Mouse (Mus musculus): Measurements from ENCODE around the gene 3110070M22Rik. TPM values are rescaled to one million over a fixed set of nuclear protein-coding genes. Genes with fewer than 3 reads are reported as not detected.

Gene 3110070M22Rik
- polyA plus RNA-seq, 1 experiment from 2014 or later: 4.1 TPM

GRCm38 (mm10) chr13:119456342-119456741 lies 31.8 kb downstream of the 3110070M22Rik start:
- H3K4me1 ChIP-seq (ENCODE audit: control insufficient read depth, insufficient read depth, low read length): no peaks in the 10 kb centered on the region
- H3K9ac ChIP-seq (ENCODE audit: low read length): no peak overlapping the region
- no peak for ATAC-seq
- H3K36me3 ChIP-seq (ENCODE audit: control insufficient read depth, insufficient read depth, low read length): peaks cover 55% of the 10 kb centered on the region
- H3K9me3 ChIP-seq (replicated peaks; ENCODE audit: control insufficient read depth, low read length): no peaks in the 10 kb centered on the region
- no peak overlapping the region for H3K4me2 ChIP-seq (ENCODE audit: low read length)
- whole genome bisulfite sequencing: 91% methylated on average over 7 of the region's 7 CpGs
- no peak overlapping the region for H3K4me3 ChIP-seq (ENCODE audit: low read depth, low read length)
- no peaks in the 10 kb centered on the region for H3K27me3 ChIP-seq (replicated peaks; ENCODE audit: control insufficient read depth, insufficient read depth, low read length)
- DNase-seq (ENCODE audit: low spot score): no peak
- H3K27ac ChIP-seq (ENCODE audit: low read depth, low read length): no peak overlapping the region

GRCm38 (mm10) chr13:119455082-119455481 lies 33.1 kb downstream of the 3110070M22Rik start:
- Histone ChIP-seq H3K4me1 (ENCODE audit: control insufficient read depth, insufficient read depth, low read length) (no peaks in the 10 kb centered on the region), H3K27me3 (replicated peaks; ENCODE audit: control insufficient read depth, insufficient read depth, low read length) (no peaks in the 10 kb centered on the region), H3K4me3 (ENCODE audit: low read depth, low read length) (no peak overlapping the region), H3K27ac (ENCODE audit: low read depth, low read length) (no peak overlapping the region), H3K9me3 (replicated peaks; ENCODE audit: control insufficient read depth, low read length) (no peaks in the 10 kb centered on the region), H3K4me2 (ENCODE audit: low read length) (no peak overlapping the region), H3K9ac (ENCODE audit: low read length) (no peak overlapping the region), H3K36me3 (ENCODE audit: control insufficient read depth, insufficient read depth, low read length) (peaks cover 68% of the 10 kb centered on the region)
- DNase-seq (ENCODE audit: low spot score): no peak
- no peak for ATAC-seq

- Histone ChIP-seq H3K4me2 (ENCODE audit: low read length) (no peak overlapping the region), H3K4me1 (ENCODE audit: control insufficient read depth, insufficient read depth, low read length) (no peaks in the 10 kb centered on the region), H3K27ac (ENCODE audit: low read depth, low read length) (no peak overlapping the region), H3K9me3 (replicated peaks; ENCODE audit: control insufficient read depth, low read length) (no peaks in the 10 kb centered on the region), H3K4me3 (ENCODE audit: low read depth, low read length) (no peak overlapping the region), H3K27me3 (replicated peaks; ENCODE audit: control insufficient read depth, insufficient read depth, low read length) (no peaks in the 10 kb centered on the region), H3K9ac (ENCODE audit: low read length) (no peak overlapping the region), H3K36me3 (ENCODE audit: control insufficient read depth, insufficient read depth, low read length) (peaks cover 63% of the 10 kb centered on the region)
- ATAC-seq: no peak
- no peak for DNase-seq (ENCODE audit: low spot score)
- WGBS: 94% methylated on average over 4 of the region's 4 CpGs
Observed at GRCm38 (mm10) chr13:119453563-119453962, 34.6 kb downstream of the 3110070M22Rik start.

- H3K4me2 ChIP-seq (ENCODE audit: low read length): no peak overlapping the region
- ATAC-seq: no peak
- no peak for DNase-seq (ENCODE audit: low spot score)
- no peak overlapping the region for H3K27ac ChIP-seq (ENCODE audit: low read depth, low read length)
- H3K9ac ChIP-seq (ENCODE audit: low read length): no peak overlapping the region
- H3K36me3 ChIP-seq (ENCODE audit: control insufficient read depth, insufficient read depth, low read length): peaks cover 57% of the 10 kb centered on the region
- 97% methylated on average over 1 of the region's 1 CpGs for WGBS
- H3K4me1 ChIP-seq (ENCODE audit: control insufficient read depth, insufficient read depth, low read length): no peaks in the 10 kb centered on the region
- no peaks in the 10 kb centered on the region for H3K9me3 ChIP-seq (replicated peaks; ENCODE audit: control insufficient read depth, low read length)
- no peak overlapping the region for H3K4me3 ChIP-seq (ENCODE audit: low read depth, low read length)
- no peaks in the 10 kb centered on the region for H3K27me3 ChIP-seq (replicated peaks; ENCODE audit: control insufficient read depth, insufficient read depth, low read length)
Observed at GRCm38 (mm10) chr13:119442244-119442643, 45.9 kb downstream of the 3110070M22Rik start.

Other genes with a start within 250 kb of the 3110070M22Rik start
- 141 and 148 TPM in 2 replicates for gene Paip1, start 59.8 kb downstream of the 3110070M22Rik start, polyA plus RNA-seq (2014; fragmentation: Nextera tagmentation; extraction: Ambion mirVana)
- 110 and 125 TPM in 2 replicates for gene 4833420G17Rik, start 25.6 kb downstream of the 3110070M22Rik start, polyA plus RNA-seq (2014; fragmentation: Nextera tagmentation; extraction: Ambion mirVana)
- 1.7 and 4.5 TPM in 2 replicates for gene Tmem267, start 344 bp downstream of the 3110070M22Rik start, polyA plus RNA-seq (2014; fragmentation: Nextera tagmentation; extraction: Ambion mirVana)
- 0.14 and 0.31 TPM in 2 replicates for gene Ccl28, start 135.4 kb upstream of the 3110070M22Rik start, polyA plus RNA-seq (2014; fragmentation: Nextera tagmentation; extraction: Ambion mirVana)
- gene Hmgcs1, start 202.0 kb upstream of the 3110070M22Rik start, polyA plus RNA-seq (2014; fragmentation: Nextera tagmentation; extraction: Ambion mirVana): 311 and 398 TPM in 2 replicates

Data from forebrain, embryonic 14.5 days (tissue).